Mouse (Mus musculus) mouse embryonic stem cell (cell line): ENCODE measurements around the gene Cep112.

ENCODE experiments used
- in situ Hi-C, 2 experiments: fragments of 300-500 bp; cut with MboI; formaldehyde crosslinking; loops; 1 replicate in 1 of 2; 3 replicates in 1 of 2; pipeline ENCODE4 v1.14.3; 2019 to 2020; ENCODE audit warnings: low sequenced_read_pairs in 2 of 2, low pct_unique_long_range_greater_than_20kb in 1 of 2, mixed read lengths in 1 of 2; ENCODE audit not compliant: unreplicated experiment in 1 of 2

The Cep112 gene

DNA sequence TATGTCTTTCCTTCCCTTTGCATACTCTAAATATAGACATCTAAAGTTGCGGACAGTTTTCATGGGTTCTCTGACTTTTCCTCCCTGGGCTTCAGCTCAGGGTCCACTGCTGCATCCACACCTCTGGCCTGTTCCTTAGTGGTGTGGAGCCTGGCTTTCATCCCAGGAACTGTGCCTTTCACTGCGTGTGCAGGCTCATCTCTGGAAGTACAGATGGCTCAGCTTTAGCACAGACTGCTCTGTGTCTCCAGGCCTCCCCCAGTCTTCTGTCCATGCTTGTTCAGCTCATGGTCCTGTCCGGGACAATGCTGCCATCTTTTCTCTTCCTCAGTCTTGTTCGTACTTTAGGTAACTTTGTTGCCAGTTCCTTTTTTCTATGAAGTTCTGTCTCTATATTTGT lies 133.6 kb downstream of the Cep112 start:
- in situ Hi-C loops, result no loop called here

DNA sequence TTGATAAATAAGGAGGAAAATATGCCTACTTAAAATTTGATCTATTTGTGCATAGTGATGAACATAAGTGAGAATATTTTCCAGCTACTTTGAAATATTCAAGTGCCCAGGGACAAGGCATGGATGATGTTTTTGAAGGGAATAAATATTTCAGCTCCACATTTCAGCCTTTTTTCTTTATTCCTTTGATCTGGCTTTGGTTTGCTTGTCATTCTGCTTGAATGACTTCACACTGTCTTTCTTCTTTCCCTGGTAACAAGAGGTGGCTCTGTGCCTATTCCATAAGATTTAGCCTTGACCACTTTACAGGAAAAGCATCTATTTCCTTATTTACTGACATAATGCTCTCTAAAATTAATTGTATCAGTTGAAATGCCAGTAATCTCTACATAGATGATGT lies 134.5 kb downstream of the Cep112 start:
- in situ Hi-C loops, result no loop called here

DNA sequence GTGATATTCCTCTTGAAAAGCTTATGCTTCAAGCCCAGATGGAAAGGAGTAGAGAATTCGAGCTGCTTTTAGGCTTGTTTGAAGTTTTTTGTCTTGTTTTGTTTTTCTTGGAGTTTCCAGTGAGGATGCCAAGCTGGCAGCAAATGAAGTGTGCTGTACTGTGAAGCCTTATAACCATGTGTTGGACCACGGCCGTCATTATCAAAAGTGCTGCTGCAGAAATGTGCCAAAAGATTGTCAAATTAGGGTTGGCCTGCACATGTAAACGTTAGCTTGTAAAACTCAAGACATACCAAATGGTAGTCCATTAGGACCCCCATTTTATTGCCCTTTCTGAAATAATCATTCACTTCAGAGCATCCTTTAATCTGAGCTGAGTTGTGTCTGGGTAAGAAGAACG lies 137.1 kb downstream of the Cep112 start:
- in situ Hi-C loops, result no loop called here

DNA sequence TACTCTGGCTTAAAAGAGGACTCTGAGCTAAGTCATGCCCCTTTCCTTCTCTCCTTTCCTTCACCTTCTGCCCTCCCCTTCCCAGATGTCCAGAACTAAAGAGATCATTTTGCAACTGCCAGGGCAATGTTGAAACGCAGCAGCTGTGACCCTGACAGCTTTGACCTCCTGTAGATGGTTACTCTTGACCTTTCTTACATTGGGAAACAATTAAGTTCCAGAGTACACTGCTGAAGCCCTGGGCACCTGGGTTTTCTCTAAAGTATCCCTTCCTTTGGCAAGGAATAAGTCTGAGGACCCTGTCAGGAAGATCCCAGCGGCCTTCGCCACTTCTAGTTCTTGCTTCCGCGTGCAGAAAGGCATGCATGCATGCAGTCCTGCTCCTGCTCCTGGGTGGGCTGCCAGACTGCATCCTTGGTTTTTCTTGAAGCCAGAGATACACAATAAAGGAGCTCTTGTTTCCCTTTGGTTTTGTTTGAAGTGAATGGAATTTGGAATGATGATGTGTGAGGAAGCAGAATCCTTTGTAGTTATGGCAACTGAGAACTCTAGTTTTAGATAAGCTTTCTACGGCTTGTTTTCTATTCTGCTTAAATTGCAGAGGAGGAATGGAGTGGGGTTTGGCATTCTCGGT lies 161.7 kb downstream of the Cep112 start:
- in situ Hi-C loops, result no loop called here

DNA sequence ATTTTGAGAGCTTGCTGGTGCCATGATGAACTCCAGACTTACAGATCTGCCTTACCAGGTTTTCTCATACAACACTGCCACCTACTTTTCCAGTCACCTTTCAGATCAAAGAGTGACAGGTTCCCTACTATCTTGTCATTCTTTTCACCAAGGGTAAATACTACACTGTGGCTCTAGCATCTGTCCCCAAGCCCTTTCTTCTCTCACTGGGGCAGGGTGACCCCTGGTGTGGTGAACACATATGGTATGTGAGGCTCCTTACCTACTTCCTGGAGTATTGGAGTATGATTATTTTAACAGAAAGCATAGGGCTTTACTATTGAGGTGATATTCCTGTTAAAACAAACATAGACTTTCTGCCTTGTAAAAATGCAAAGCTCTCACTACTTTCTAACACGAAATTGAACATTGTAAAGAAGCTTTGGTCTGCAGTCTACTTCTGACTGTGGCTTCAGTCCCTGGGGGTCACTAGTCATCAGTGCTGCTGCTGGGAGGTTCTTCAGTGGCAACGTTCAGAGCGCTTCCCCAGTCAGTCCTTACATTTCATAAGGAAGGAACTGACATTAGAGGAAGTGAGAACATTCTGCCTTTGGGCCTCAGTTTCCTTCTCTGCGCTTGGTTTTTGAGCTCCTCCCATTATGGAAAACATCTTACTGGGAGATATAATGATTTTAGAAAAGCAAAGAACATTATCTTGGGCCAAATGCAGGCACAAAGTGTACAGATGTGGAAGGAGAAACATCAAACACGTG lies 168.4 kb downstream of the Cep112 start:
- in situ Hi-C loops, result no loop called here

DNA sequence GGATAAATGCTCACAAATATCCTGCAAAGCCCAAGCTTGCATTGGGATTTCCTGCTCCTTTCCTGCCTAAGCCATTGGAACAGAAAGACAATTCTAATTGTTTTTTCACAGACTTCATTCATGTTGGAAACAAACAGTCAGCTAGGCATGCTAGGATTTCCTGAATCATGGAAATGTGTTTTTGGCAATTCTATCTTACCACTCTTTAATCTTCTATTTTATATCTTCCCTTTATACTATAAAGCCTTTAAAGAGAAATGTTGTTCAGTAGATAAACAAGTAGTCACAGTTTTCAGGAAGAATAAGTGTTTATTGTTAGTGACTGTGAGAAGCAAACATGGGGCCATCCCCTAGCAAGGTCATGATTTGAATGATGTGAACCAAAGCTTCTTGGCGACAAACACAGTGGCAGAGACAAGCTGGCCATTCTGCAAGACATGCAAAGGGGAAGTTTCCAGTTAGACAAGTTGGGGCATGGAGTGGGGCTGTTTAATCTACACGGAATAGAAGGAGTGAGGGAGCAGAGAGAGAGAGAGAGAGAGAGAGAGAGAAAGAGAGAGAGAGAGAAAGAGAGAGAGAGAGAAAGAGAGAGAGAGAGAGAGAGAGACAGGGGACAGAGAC lies 169.1 kb downstream of the Cep112 start:
- in situ Hi-C loops, result no loop called here

DNA sequence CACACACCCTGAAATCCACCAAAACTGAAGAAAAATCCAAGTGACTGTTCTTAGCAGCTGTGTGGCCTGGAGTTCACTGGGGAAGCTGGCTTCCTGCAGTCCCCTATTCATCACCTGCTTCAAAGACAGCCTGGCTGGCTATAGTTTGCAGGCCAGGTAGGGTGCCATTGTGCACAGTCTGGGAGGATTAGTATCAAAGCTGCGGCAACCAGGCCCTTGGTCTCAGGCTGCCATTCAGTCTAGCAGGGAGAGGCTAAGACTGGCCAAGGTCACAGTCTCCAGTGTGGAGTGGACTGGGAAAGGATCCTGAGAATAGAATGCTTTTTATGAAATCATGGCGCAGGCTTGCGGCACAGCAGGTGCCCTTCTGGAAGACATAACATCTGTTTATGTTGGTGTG lies 180.3 kb downstream of the Cep112 start:
- in situ Hi-C loops, result no loop called here

DNA sequence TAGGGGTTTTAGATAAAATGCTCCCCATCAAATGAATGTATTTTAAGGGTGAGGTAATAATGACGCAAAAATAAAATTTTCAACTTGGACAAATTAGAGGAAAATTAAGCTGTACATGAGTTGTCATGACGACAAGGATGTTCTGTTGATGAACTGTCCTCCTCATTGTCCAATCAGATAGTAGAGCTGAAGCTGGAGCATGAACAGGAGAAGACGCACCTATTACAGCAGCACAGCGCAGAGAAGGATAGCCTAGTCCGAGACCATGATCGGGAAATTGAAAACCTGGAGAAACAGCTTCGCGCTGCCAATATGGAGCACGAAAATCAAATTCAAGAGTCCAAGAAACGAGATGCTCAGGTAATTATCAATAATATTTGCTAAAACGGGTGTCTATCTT lies 181.0 kb downstream of the Cep112 start:
- in situ Hi-C loops, result no loop called here

DNA sequence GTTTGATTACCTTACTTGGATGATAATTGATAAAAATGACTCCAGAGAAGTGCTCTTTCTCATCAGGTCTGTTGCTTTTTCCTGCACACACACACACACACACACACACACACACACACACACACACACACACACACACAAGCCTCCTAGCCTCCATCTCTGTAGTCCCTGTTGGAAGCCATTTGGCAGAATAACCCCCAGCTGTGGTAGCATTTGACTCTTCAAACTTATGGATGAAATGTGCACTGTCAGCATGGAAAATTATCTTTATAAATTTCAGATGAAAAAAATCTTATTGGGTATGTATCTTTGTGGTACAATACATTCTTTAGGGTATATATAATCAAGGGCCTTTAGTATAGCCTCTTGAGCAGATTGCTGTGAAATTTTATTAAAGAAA lies 181.8 kb downstream of the Cep112 start:
- in situ Hi-C loops, result no loop called here

DNA sequence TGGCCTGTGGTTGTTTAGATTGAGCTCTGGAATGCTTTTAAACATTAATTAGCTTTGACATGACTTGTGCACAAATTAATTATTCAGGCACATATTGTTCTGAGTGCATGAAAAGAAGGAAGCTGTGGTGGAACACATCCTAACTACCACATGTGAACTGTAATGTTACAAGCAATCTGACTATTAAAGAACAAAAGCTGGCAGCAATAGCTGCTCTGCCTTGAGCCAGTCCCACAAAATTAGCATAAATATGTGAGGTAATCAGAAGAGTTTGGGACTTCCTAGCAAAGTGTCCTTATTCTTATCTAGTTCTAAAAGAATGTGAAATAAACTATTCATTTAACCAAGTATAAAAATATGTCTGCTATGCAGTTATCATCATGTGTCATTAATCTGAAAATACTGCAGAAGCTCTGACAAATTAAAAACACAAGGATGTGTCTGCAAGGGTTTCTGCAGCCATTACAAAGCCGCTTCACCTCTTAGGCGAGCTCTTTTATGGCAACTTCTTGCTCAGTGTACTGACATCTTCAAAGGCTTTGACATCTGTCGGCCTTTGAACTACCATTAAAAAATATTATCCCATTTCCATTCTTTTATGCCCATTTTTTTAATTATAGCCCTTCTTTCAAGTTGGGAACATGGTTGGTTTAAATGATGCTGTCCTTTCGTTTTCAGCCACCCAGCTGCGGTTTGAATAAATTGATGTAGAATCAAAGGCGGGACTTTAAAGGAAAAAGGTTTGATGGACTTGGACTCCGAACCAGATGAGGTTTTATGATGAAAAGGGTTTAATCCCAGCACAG lies 195.8 kb downstream of the Cep112 start:
- in situ Hi-C loops, result no loop called here

DNA sequence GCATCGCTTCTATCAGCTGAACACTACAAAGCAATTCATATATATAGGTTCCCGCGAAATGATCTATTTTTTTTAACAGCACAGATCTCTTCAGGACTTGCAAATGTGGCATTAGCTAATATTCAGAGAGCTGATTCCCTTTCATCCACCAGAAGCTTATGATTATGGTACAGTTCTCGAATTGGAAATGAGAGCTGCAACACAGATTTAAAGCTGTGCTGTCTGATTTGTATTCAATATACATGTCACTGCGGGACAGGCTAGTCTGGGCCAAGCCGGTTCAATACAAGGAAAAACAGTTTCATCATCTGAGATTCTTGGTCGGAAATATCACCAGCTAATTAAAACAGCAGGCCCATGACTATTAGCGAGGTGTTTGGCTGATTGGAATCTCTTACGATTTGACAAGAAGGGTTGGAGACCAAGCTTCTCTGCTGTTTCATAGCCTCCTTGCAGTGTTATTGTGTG lies 196.5 kb downstream of the Cep112 start:
- in situ Hi-C loops, result no loop called here

DNA sequence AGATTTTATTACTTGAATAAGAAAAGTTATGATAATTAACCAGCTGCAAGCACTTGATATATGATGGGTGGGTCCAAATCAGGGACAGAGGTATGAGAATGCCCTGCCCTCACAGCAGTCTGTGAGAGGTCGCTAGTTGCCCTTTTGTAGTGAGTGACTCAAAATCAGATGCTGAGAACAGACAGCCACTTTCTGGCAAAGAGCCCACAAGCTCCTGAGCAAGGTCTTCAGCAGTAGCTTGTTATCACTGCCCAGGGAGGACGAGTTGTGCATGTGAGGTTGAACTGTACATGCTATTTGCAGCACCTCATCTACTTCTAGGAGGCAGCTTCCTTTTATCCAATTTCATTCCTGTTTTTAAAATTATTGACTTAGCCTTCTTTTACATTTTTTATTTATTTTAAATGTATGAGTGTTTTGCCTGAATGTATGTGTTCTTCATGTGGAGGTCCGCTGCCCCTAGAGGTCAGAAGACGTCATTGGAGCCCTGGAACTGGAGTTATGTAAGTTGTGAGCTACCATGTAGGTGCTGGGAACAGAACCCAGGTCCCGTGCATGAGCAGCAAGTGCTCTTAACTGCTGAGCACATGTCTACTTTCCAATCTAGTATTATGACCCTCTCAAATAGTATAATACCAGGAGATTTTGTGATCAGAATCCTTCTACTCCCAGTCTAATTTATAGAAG lies 200.7 kb downstream of the Cep112 start:
- in situ Hi-C loops, result no loop called here

DNA sequence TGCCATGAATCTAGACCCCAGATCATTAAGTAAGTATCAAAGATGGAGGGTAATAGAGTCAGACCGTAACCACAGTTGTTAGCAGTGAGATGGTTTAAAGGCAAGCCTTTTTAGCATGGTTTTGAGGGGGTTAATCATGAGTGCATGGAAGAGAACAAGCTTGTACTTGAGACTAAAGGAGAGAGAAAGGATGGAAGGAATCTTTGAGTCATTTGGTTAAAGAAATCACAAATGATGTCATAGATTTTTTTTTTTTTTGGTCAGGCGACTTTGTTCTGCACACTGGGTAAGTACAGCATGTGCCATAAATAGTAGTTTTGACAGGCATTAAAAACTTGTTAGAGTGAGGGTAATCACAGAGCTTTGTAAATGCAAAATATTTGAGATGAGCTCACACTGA lies 212.8 kb downstream of the Cep112 start:
- in situ Hi-C loops, result no loop called here

DNA sequence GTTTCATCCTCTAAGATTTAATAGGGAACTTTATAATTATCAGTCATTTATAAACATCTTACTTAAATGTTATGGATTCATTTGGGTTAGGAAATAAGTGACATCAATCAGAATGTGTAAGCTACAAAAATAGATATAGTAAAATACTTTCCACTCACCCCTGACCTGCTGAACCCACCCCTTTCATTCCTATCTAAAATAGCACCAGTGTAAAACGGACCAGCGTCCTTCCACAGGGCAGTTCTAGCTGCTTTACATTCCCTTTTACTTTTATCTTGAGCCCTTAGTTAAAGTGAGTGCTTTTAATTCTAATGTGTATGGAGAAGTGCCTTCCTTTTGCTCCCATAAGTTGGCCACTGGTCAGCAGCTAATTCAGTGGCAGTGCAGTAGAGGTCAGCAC lies 230.6 kb downstream of the Cep112 start:
- in situ Hi-C loops, result no loop called here

DNA sequence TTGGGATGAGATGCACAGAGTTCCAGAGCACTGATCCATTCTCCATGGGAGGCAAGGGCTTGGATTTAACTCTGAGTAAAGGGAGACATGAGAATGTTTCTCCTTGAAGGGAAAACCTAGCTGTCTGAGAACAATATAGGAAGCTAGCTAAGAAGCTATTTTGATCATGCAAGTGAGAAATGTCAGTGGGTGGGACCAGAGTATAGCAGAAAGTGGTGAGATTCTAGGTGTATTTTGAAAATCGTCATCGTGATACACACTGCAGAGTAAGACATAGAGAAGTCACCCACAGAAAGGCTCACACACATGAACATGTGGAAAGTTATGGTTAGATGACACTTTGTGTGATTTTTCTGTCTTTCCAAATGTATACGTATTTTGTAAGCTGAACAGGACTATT lies 257.0 kb downstream of the Cep112 start:
- in situ Hi-C loops, result no loop called here

DNA sequence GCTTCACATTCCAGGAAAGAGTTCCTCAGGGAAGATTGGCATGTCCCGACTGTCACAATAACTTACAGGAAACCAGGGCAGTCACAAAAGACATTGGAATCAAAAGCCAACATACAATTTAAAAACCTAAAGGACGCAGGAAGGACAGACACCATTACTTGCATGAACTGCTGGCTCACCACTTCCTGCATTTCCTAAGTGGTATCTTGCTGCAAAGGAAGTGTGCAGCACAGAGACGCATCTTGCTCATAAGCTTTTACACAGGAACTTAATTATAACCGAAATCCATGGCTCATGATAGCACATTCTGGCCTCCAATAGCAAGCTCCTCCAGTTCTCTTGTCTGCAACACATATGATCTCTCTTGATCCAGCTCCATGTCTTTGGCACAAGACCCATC lies 271.6 kb downstream of the Cep112 start:
- in situ Hi-C loops, result no loop called here

DNA sequence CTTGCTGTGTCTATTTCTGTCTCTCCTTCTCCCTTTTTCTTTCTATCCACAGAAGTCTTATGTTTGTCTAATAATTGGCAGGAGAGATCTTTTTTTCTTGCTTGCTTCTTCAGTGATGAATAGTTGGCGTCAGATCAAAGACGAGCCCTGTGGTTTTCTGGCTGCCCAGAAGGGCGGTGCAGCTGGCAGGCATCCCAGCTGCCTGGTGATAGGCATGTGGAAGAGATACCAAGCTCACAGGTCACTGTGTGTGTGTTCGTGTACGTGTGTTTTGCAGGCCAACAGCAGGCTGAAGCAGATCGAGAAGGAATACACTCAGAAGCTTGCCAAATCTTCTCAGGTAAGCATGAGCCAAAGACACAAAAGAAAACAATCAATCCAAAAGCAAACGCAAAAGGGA lies 327.3 kb downstream of the Cep112 start:
- in situ Hi-C loops, result no loop called here

DNA sequence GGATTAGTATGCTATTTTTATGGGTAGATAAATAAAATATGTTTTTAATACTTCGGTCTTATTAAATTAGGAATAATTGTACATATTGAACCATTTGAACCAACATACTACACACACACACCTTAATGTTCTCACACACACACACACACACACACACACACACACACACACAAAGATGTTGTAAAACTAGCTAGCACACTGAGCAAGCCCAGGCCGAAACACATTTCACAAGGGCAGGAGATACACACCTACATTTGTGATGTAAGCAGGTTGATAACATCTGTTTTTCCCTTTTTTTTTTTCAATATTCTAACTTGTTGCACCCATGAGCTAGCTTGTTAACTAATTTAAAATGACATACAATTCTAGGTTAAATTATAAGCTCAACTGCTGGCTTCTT lies 327.8 kb downstream of the Cep112 start:
- in situ Hi-C loops, result no loop called here
